Mouse (Mus musculus) cerebellum, adult 11 months (tissue): ENCODE measurements at regions not wholly inside any gene's neighbourhood (a gene's known extent, or its start where the extent isn't known, plus 50 kb on each side); places are given as distances from the start of the nearest gene placed in this dataset.
A peak's percentile ranks its signal among the peaks of the same experiment; 100 is the strongest.

Experiments
- DNase-seq: peaks from one replicate; pipeline ENCODE4 v3.0.0; 2022

GRCm38 (mm10) chr8:114063566-114063965 is 69.8 kb upstream of the Nudt7 start:
- no peak for DNase-seq

DNA sequence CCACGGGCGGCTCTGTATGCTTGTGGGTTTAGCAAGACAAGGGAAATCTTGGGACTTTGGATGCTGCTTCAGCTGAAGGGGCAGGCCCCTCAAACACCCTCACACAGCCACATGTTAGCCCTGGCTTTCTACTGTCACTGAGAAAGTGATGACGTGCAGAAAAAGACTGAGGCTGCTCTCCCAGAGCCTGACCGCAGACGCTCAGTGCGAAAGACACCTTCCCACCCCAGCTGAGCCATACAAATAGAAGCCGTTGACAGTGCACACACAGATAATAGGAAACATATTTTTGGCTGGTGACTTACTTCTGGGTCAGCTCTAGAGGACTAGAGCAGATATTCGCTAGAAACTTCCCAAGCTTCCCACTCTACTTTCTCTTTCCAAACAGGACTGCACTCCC is 61.0 kb upstream of the Nudt7 start:
- no peak for DNase-seq

DNA sequence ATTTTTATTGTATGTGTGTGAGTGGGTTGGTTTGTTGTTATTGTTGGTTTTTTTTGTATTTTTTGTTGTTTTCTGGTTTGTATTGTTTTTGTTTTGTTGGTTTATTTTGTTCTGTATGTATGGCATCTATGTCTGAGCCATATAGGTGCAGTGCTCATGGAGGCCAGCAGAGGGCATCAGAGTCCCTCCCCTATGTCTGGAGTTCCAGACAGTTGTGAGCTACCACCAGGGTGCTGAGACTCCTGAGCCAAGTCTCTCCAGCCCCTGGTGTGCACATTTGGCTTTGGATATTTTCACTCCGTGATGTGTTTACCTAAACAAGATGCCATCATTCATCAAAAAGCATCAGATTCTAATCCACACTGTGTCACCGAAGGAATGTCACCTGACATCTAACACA is 59.2 kb upstream of the Nudt7 start:
- peak; percentile 3 for DNase-seq

DNA sequence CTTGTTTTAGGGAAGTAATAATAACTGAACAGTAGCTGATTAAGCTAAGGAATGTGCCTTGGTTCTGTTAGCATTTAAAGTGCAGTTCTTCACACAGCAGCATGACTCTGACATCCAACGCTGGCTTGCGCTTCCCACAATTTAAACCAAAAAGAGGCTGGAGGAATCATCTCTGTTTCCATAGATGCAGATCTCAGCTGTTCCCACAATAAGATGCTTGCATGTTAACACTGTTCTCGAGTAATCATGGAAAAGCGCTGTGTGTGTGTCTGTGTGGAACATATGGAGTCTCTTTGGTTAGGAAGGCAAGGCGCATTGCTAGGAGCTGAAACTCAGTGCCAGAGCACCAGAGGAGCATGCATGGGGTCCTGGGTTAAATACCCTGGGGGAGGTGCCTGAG is 56.7 kb upstream of the Nudt7 start:
- DNase-seq, result no peak

DNA sequence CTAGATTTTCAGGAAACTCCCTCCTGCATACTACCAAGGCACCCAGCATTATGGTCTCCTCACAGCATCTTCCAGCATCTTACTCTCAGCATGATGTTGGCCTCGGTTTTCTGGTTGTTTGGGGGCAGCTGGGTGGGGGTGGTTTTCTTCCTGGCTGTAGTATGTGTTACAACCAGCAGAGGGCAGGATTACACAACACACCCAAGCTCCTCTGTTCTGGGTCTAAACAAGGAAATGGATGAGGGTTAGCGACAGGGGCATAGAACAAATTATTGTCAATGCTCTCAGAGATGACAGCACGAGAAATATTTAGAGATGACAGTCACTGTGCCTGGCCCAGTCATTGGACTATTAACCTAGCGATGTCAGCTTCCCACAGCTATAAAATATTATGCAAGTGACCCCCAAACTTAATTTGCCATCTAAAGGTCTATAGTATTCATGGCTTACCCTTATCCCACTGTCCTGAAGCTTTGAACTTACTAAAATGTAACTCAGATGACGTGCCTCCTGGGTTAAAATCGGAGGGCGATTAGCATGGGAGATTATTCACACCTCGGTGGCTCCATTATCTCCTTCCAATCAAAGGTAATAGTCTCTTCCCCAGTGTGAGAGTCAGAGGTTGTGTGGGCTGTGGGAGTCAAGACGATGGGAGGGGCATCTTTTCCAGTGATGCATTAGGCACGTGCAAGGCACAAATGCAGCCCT is 52.2 kb upstream of the Nudt7 start:
- DNase-seq, result peak; percentile 58

GRCm38 (mm10) chr8:114081757-114082059 is 51.6 kb upstream of the Nudt7 start:
- no peak for DNase-seq
